Mouse (Mus musculus): ENCODE measurements at regions not wholly inside any gene's neighbourhood (a gene's known extent, or its start where the extent isn't known, plus 50 kb on each side); places are given as distances from the start of the nearest gene placed in this dataset.

- TF ChIP-seq CTCF (IDR thresholded peaks at IDR 0.05; ENCODE audit: control insufficient read depth, insufficient read depth, low read length) (no peak), POLR2A (IDR thresholded peaks at IDR 0.05; ENCODE audit: borderline replicate concordance, control insufficient read depth, low read depth, low read length) (no peak)
These were observed 121.4 kb upstream of the Npvf start for GRCm38 (mm10) chr6:50775637-50776036.

All from bone marrow, adult 2 months (tissue).